Mouse (Mus musculus) CH12.LX (cell line): ENCODE measurements around the gene Nkd1. TPM values are rescaled to one million over a fixed set of nuclear protein-coding genes. Genes with fewer than 3 reads are reported as not detected.

Experiments used
- DNase-seq: peaks from one replicate; pipeline ENCODE4 v3.0.0-alpha.2; 2013; ENCODE audit errors: extremely low read depth
- H3K27ac ChIP-seq: 2 replicates; pipeline ENCODE4 v1.5.1; 2012; ENCODE audit warnings: low read depth, mild to moderate bottlenecking, control low read depth, moderate library complexity; ENCODE audit not compliant: insufficient read depth
- H3K27me3 ChIP-seq: replicated peaks from 2 replicates; pipeline ENCODE3; 2012; ENCODE audit warnings: inconsistent platforms
- H3K36me3 ChIP-seq, 2 experiments: replicated peaks in 1 of 2; 2 replicates each; pipeline versions ENCODE3 to v1.6.1; 2012; ENCODE audit warnings: inconsistent platforms in 1 of 2, low read length in 1 of 2, mild to moderate bottlenecking in 1 of 2, mixed read lengths in 1 of 2, moderate library complexity in 1 of 2; ENCODE audit not compliant: control insufficient read depth in 1 of 2, insufficient read depth in 1 of 2
- H3K4me1 ChIP-seq, 2 experiments: 2 replicates each; pipeline ENCODE4 v1.6.1; 2012; ENCODE audit warnings: inconsistent platforms in 1 of 2, moderate library complexity in 1 of 2; ENCODE audit not compliant: insufficient read depth in 2 of 2, control insufficient read depth in 1 of 2
- H3K4me2 ChIP-seq: 2 replicates; pipeline ENCODE4 v1.6.1; 2012; ENCODE audit warnings: low read depth, mild to moderate bottlenecking, control low read depth; ENCODE audit not compliant: poor library complexity, insufficient read depth, severe bottlenecking
- H3K4me3 ChIP-seq, 3 experiments: fragments of 150-350 bp in 1 of 3; sonication (generic) in 1 of 3; replicated peaks in 1 of 3; 2 replicates each; pipeline versions ENCODE3 to v1.5.1; 2011 to 2012; ENCODE audit warnings: low read depth in 2 of 3, low read length in 2 of 3, mild to moderate bottlenecking in 2 of 3, moderate library complexity in 2 of 3, control low read depth in 1 of 3, improper control_type of control experiment in 1 of 3, inconsistent platforms in 1 of 3, mixed read lengths in 1 of 3; ENCODE audit not compliant: poor library complexity in 1 of 3
- H3K79me2 ChIP-seq: replicated peaks from 2 replicates; pipeline ENCODE4 v1.6.1; 2012; ENCODE audit warnings: mild to moderate bottlenecking, moderate library complexity; ENCODE audit not compliant: control insufficient read depth, poor library complexity, insufficient read depth, severe bottlenecking; ENCODE audit errors: extremely low read depth
- H3K9ac ChIP-seq: 2 replicates; pipeline ENCODE4 v1.6.1; 2012; ENCODE audit warnings: low read depth, mild to moderate bottlenecking, control low read depth, moderate library complexity; ENCODE audit not compliant: insufficient read depth
- H3K9me3 ChIP-seq: replicated peaks from 2 replicates; pipeline ENCODE3; 2012; ENCODE audit warnings: low read length, inconsistent platforms, mixed read lengths
- BHLHE40 ChIP-seq: IDR thresholded peaks from 2 replicates; pipeline ENCODE4 v1.6.1; 2011; ENCODE audit warnings: mild to moderate bottlenecking, low read depth, low read length, improper control_type of control experiment
- CTCF ChIP-seq, 2 experiments: IDR thresholded peaks in 1 of 2; conservative IDR thresholded peaks in 1 of 2; 2 replicates each; pipeline ENCODE4 v1.5.1; 2011 to 2012; ENCODE audit warnings: low read depth in 2 of 2, low read length in 2 of 2, improper control_type of control experiment in 1 of 2, inconsistent platforms in 1 of 2, mild to moderate bottlenecking in 1 of 2, moderate library complexity in 1 of 2
- ELF1 ChIP-seq: IDR thresholded peaks from 2 replicates; pipeline ENCODE4 v1.6.1; 2014; ENCODE audit warnings: low read depth, mild to moderate bottlenecking, inconsistent platforms, low read length, improper control_type of control experiment
- EP300 ChIP-seq: IDR thresholded peaks from 2 replicates; pipeline ENCODE4 v1.6.1; 2011; ENCODE audit warnings: low read length, improper control_type of control experiment
- ETS1 ChIP-seq: conservative IDR thresholded peaks from 2 replicates; pipeline ENCODE4 v1.6.1; 2012; ENCODE audit warnings: low read depth, mild to moderate bottlenecking, inconsistent platforms, low read length, improper control_type of control experiment, moderate library complexity
- GABPA ChIP-seq: IDR thresholded peaks from 2 replicates; pipeline ENCODE4 v1.6.1; 2012; ENCODE audit warnings: low read depth, low read length, improper control_type of control experiment, inconsistent platforms; ENCODE audit not compliant: insufficient replicate concordance
- HCFC1 ChIP-seq: IDR thresholded peaks from 2 replicates; pipeline ENCODE4 v1.6.1; 2012; ENCODE audit warnings: low read depth, mild to moderate bottlenecking, inconsistent platforms, low read length, improper control_type of control experiment
- IRF4 ChIP-seq: IDR thresholded peaks from 2 replicates; pipeline ENCODE4 v1.6.1; 2014; ENCODE audit warnings: low read depth, mild to moderate bottlenecking, inconsistent platforms, low read length, improper control_type of control experiment
- KAT2A ChIP-seq: IDR thresholded peaks from 2 replicates; pipeline ENCODE4 v1.6.1; 2012; ENCODE audit warnings: low read length, improper control_type of control experiment, inconsistent platforms; ENCODE audit not compliant: insufficient replicate concordance
- MAX ChIP-seq: IDR thresholded peaks from 2 replicates; pipeline ENCODE4 v1.6.1; 2011; ENCODE audit warnings: low read length, improper control_type of control experiment
- MAZ ChIP-seq: IDR thresholded peaks from 2 replicates; pipeline ENCODE4 v1.6.1; 2012; ENCODE audit warnings: low read depth, mild to moderate bottlenecking, inconsistent platforms, low read length, improper control_type of control experiment, moderate library complexity
- MYC ChIP-seq: IDR thresholded peaks from 2 replicates; pipeline ENCODE4 v1.6.1; 2011; ENCODE audit warnings: low read depth, mild to moderate bottlenecking, improper control_type of control experiment, low read length
- POLR2A ChIP-seq: IDR thresholded peaks from 2 replicates; pipeline ENCODE4 v1.6.1; 2011; ENCODE audit warnings: low read depth, mild to moderate bottlenecking, improper control_type of control experiment, low read length
- POLR2AphosphoS2 ChIP-seq: IDR thresholded peaks from 2 replicates; pipeline ENCODE4 v1.6.1; 2011; ENCODE audit warnings: low read depth, low read length, improper control_type of control experiment
- RAD21 ChIP-seq: IDR thresholded peaks from 2 replicates; pipeline ENCODE4 v1.6.1; 2011; ENCODE audit warnings: low read depth, mild to moderate bottlenecking, low read length, improper control_type of control experiment, moderate library complexity
- RCOR1 ChIP-seq: conservative IDR thresholded peaks from 2 replicates; pipeline ENCODE4 v1.6.1; 2012; ENCODE audit warnings: low read depth, mild to moderate bottlenecking, inconsistent platforms, low read length, improper control_type of control experiment
- SIN3A ChIP-seq: IDR thresholded peaks from 2 replicates; pipeline ENCODE4 v1.6.1; 2012; ENCODE audit warnings: low read length, improper control_type of control experiment, inconsistent platforms
- TBP ChIP-seq: conservative IDR thresholded peaks from 2 replicates; pipeline ENCODE4 v1.6.1; 2011; ENCODE audit warnings: low read depth, low read length, improper control_type of control experiment
- USF1 ChIP-seq: IDR thresholded peaks from 2 replicates; pipeline ENCODE4 v1.6.1; 2014; ENCODE audit warnings: low read depth, mild to moderate bottlenecking, inconsistent platforms, low read length, improper control_type of control experiment
- ZMIZ1 ChIP-seq: IDR thresholded peaks from 2 replicates; pipeline ENCODE4 v1.6.1; 2012; ENCODE audit warnings: low read depth, mild to moderate bottlenecking, inconsistent platforms, low read length, improper control_type of control experiment
- dilution Hi-C: fragments of 300-500 bp; cut with MboI; formaldehyde crosslinking; loops from 2 replicates; pipeline ENCODE4 v1.14.3; 2020; ENCODE audit warnings: low sequenced_read_pairs; ENCODE audit not compliant: extremely low pct_unique_long_range_greater_than_20kb, extremely low pct_ligation_motif_present
- in situ Hi-C: fragments of 300-500 bp; cut with MboI; formaldehyde crosslinking; loops from 3 replicates; pipeline ENCODE4 v1.14.3; 2019; ENCODE audit warnings: low sequenced_read_pairs, low pct_ligation_motif_present, low pct_unique_long_range_greater_than_20kb, mixed read lengths
- polyA plus RNA-seq: library from polyadenylated mRNA; unstranded; fragments of >175 nt; gene quantifications from 2 replicates; pipeline ENCODE4 v1.2.1, GENCODE M21; 2012; ENCODE audit warnings: low read depth; ENCODE audit not compliant: insufficient read length
- total RNA-seq, 2 experiments: library from RNA; depleted of rRNA; stranded (reverse); fragments of 300-350 nt in 1 of 2; fragments of >200 nt in 1 of 2; gene quantifications; 2 replicates each; pipeline ENCODE4 v1.2.3; 2012 to 2014

Gene Nkd1
- total and polyA plus RNA-seq, 3 experiments, result 0.24 to 0.67 (median 0.30) TPM

- no peak for DNase-seq
- Histone ChIP-seq H3K27ac (no peak overlapping the region), H3K4me1 (peaks cover 2 to 31% of the 10 kb centered on the region in 2 experiments; a peak in 2 of 4 replicates), H3K36me3 (no peaks in the 10 kb centered on the region), H3K9me3 (peaks cover 8% of the 10 kb centered on the region), H3K4me3 (no peak overlapping the region), H3K9ac (no peak overlapping the region), H3K79me2 (no peaks in the 10 kb centered on the region), H3K27me3 (no peaks in the 10 kb centered on the region), H3K4me2 (no peak overlapping the region)
- in situ Hi-C loops, result loop anchor here (25.0 kb wide), 1 partner anchor 343 kb away; the partner anchor contains the start of gene Adcy7
- dilution Hi-C loops, result no loop called here
- TF ChIP-seq IRF4 (no peak), CTCF (conservative IDR thresholded peaks at IDR 0.05 in 1 of 2, IDR thresholded peaks at IDR 0.05 in 1 of 2; ENCODE audit: low read depth in 2 of 2, low read length in 2 of 2) (no peak), BHLHE40 (no peak), ZMIZ1 (no peak), POLR2A (no peak), HCFC1 (no peak), TBP (no peak), ETS1 (no peak), GABPA (no peak), MYC (no peak), SIN3A (no peak), EP300 (no peak), MAZ (no peak), RAD21 (no peak), RCOR1 (no peak), POLR2AphosphoS2 (no peak), USF1 (no peak), MAX (no peak)
These were observed 84.3 kb downstream of the Nkd1 start for GRCm38 (mm10) chr8:88605361-88606040.

- Histone ChIP-seq H3K9ac (no peak overlapping the region), H3K79me2 (no peaks in the 10 kb centered on the region), H3K27ac (no peak overlapping the region), H3K4me2 (no peak overlapping the region), H3K4me1 (peaks cover 2 to 31% of the 10 kb centered on the region in 2 experiments; a peak in 2 of 4 replicates), H3K4me3 (no peak overlapping the region), H3K36me3 (no peaks in the 10 kb centered on the region), H3K27me3 (no peaks in the 10 kb centered on the region), H3K9me3 (no peaks in the 10 kb centered on the region)
- no peak for TF ChIP-seq ELF1
- TF ChIP-seq KAT2A, result no peak
- no peak for DNase-seq
- in situ Hi-C loops (loop anchor here (25.0 kb wide), 1 partner anchor 347 kb away; the partner anchor contains the start of gene Adcy7), dilution Hi-C loops (no loop called here)
These were observed 87.9 kb downstream of the Nkd1 start for GRCm38 (mm10) chr8:88609036-88609435.
